ENCODE assay signal across 26 mouse cellular contexts in the genomic region with DNA sequence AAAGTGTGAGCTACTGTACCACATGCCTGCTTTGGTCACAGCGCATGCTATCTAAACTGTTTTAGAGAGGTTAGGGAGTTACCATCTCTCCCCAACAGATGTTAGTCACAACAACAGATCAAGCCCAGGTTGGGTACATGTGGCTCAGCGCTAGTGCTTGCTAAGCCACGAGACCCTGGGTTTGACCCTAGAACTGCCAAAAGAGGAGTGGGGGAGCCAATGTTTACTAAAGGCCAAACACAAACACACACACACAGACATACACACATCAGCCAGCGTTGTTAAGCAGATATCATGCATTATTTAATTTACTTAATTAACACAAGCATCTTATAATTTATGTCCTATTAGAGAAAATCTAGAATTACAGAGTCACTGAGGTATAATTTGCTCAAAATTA. TPM values are rescaled to one million over a fixed set of nuclear protein-coding genes. Genes with fewer than 3 reads are reported as not detected.
DNase-seq lines count a peak whose midpoint lies in the region; ATAC-seq and TF ChIP-seq lines count a peak whose summit lies in the region.
"Had no signal": no experiment of that assay in that cellular context is flagged by ENCODE, and none has a peak within 500 bp of the region (broad histone marks: within the 10 kb centered on the region; RNA-seq: fewer than 3 reads in every experiment).

No protein-coding gene starts in this region.

- peaks cover 85% of the 10 kb centered on the region for H3K36me3 ChIP-seq in heart, embryonic 12.5 days
- peaks cover 90% of the 10 kb centered on the region for H3K36me3 ChIP-seq in heart, embryonic 10.5 days
- H3K36me3 ChIP-seq in lung, embryonic 15.5 days = peaks cover 69% of the 10 kb centered on the region
- H3K36me3 ChIP-seq in E14TG2a.4 (ENCODE audit: insufficient read depth, low read length) = peaks cover 91% of the 10 kb centered on the region
- H3K36me3 ChIP-seq in forebrain, embryonic 13.5 days (ENCODE audit: poor library complexity, severe bottlenecking) = peaks cover 81% of the 10 kb centered on the region

- no peak overlapping the region for H3K4me2 ChIP-seq in heart, embryonic 12.5 days
- H3K4me2 ChIP-seq in lung, embryonic 15.5 days = no peak overlapping the region
- no peak overlapping the region for H3K4me2 ChIP-seq in forebrain, embryonic 13.5 days
- H3K4me2 ChIP-seq: embryonic facial prominence, embryonic 12.5 days; liver, embryonic 15.5 days; lung, embryonic 14.5 days had no signal

- no peak overlapping the region for H3K27ac ChIP-seq in heart, embryonic 12.5 days (ENCODE audit: poor library complexity, severe bottlenecking)
- no peak overlapping the region; the same call in 1 of the 2 replicates for H3K27ac ChIP-seq in heart, embryonic 10.5 days
- peak overlapping the region; percentile 27; the same call in 1 of the 2 replicates for H3K27ac ChIP-seq in lung, embryonic 15.5 days
- no peak overlapping the region; the same call in 1 of the 2 replicates for H3K27ac ChIP-seq in forebrain, embryonic 13.5 days
- H3K27ac ChIP-seq: embryonic facial prominence, embryonic 12.5 days; liver, embryonic 15.5 days; macrophage had no signal

- 76% methylated on average over 4 of the region's 4 CpGs for WGBS in heart, embryonic 12.5 days
- 80% methylated on average over 4 of the region's 4 CpGs for WGBS in heart, embryonic 10.5 days
- WGBS in lung, embryonic 15.5 days = 65% methylated on average over 4 of the region's 4 CpGs
- 88% methylated on average over 4 of the region's 4 CpGs for WGBS in forebrain, embryonic 13.5 days

- H3K4me3 ChIP-seq in heart, embryonic 12.5 days = no peak overlapping the region
- no peak overlapping the region for H3K4me3 ChIP-seq in heart, embryonic 10.5 days
- no peak overlapping the region for H3K4me3 ChIP-seq in lung, embryonic 15.5 days
- peak overlapping the region; percentile 43 for H3K4me3 ChIP-seq in E14TG2a.4 (replicated peaks; ENCODE audit: low read length)
- no peak overlapping the region for H3K4me3 ChIP-seq in forebrain, embryonic 13.5 days
- H3K4me3 ChIP-seq: embryonic facial prominence, embryonic 12.5 days; liver, embryonic 15.5 days had no signal

- 0 out of 2 replicates have a peak, but pooled peaks have one; percentile 15 for ATAC-seq in heart, embryonic 12.5 days (ENCODE audit: insufficient number of reproducible peaks, low FRiP score)
- no peak for ATAC-seq in lung, embryonic 15.5 days (ENCODE audit: borderline replicate concordance, extremely low read depth, low FRiP score, low TSS enrichment)
- ATAC-seq in forebrain, embryonic 13.5 days = peak; percentile 51

- H3K9ac ChIP-seq in heart, embryonic 12.5 days = no peak overlapping the region
- no peak overlapping the region for H3K9ac ChIP-seq in lung, embryonic 15.5 days
- no peak overlapping the region for H3K9ac ChIP-seq in forebrain, embryonic 13.5 days
- H3K9ac ChIP-seq: embryonic facial prominence, embryonic 12.5 days; liver, embryonic 15.5 days; lung, embryonic 14.5 days had no signal

- no peaks in the 10 kb centered on the region for H3K4me1 ChIP-seq in heart, embryonic 12.5 days (replicated peaks)
- H3K4me1 ChIP-seq in heart, embryonic 10.5 days = no peaks in the 10 kb centered on the region
- no peaks in the 10 kb centered on the region; the same call in 1 of the 2 replicates for H3K4me1 ChIP-seq in lung, embryonic 15.5 days
- H3K4me1 ChIP-seq in E14TG2a.4 (replicated peaks; ENCODE audit: low read depth, low read length) = peaks cover 16% of the 10 kb centered on the region
- peaks cover 4% of the 10 kb centered on the region; the same call in 1 of the 2 replicates for H3K4me1 ChIP-seq in forebrain, embryonic 13.5 days
- H3K4me1 ChIP-seq: embryonic facial prominence, embryonic 12.5 days; liver, embryonic 15.5 days had no signal

- no peaks in the 10 kb centered on the region for H3K27me3 ChIP-seq in heart, embryonic 12.5 days (replicated peaks)
- H3K27me3 ChIP-seq in heart, embryonic 10.5 days (ENCODE audit: insufficient read depth, poor library complexity, severe bottlenecking) = no peaks in the 10 kb centered on the region
- no peaks in the 10 kb centered on the region for H3K27me3 ChIP-seq in lung, embryonic 15.5 days
- no peaks in the 10 kb centered on the region for H3K27me3 ChIP-seq in E14TG2a.4 (ENCODE audit: insufficient read depth, low read length)
- H3K27me3 ChIP-seq in forebrain, embryonic 13.5 days = no peaks in the 10 kb centered on the region
- H3K27me3 ChIP-seq: embryonic facial prominence, embryonic 12.5 days; liver, embryonic 15.5 days had no signal

- no peaks in the 10 kb centered on the region for H3K9me3 ChIP-seq in heart, embryonic 12.5 days (replicated peaks)
- H3K9me3 ChIP-seq in heart, embryonic 10.5 days = no peaks in the 10 kb centered on the region
- H3K9me3 ChIP-seq in lung, embryonic 15.5 days = no peaks in the 10 kb centered on the region
- no peaks in the 10 kb centered on the region for H3K9me3 ChIP-seq in E14TG2a.4 (ENCODE audit: low read length)
- H3K9me3 ChIP-seq in forebrain, embryonic 13.5 days (replicated peaks) = no peaks in the 10 kb centered on the region
- H3K9me3 ChIP-seq: embryonic facial prominence, embryonic 12.5 days; liver, embryonic 15.5 days had no signal

- DNase-seq in heart, embryonic 10.5 days (ENCODE audit: low spot score) = no peak
- no peak for DNase-seq in lung, postnatal 36 days
- DNase-seq in gastrocnemius, adult 18-20 months (ENCODE audit: low spot score) = no peak
- DNase-seq in gastrocnemius, postnatal 25 days = no peak

- TF ChIP-seq CTCF in E14TG2a.4 (conservative IDR thresholded peaks at IDR 0.05; ENCODE audit: low read length) = no peak

RNA-seq across cellular contexts. Expression of gene Gm27027, which starts 5.8 kb away (rescaled TPM):
- polyA plus RNA-seq in heart, embryonic 12.5 days (2016; fragmentation: Nextera tagmentation; extraction: Ambion mirVana) = not detected in 2 replicates
- polyA plus RNA-seq in heart, embryonic 10.5 days (2016; fragmentation: Nextera tagmentation; extraction: Ambion mirVana) = not detected in 2 replicates
- polyA plus RNA-seq in lung, embryonic 15.5 days (2015; fragmentation: Nextera tagmentation; extraction: Ambion mirVana) = not detected in 2 replicates
- not detected in 2 replicates for polyA plus RNA-seq in forebrain, embryonic 13.5 days (2015; fragmentation: Nextera tagmentation; extraction: Ambion mirVana)
- under 1 TPM in 1 of 2 experiments, not detected in 1; 0.64 TPM for total RNA-seq in gastrocnemius, adult 18-20 months (2021)
- not detected for total RNA-seq in gastrocnemius, postnatal 25 days (2021)
- total RNA-seq: adrenal gland, adult 18-20 months; adrenal gland, postnatal 25 days; granulocyte monocyte progenitor cell, adult 5-6 weeks; layer of hippocampus, postnatal 10 days; left cerebral cortex, postnatal 14 days; liver, adult 2 months; megakaryocyte-erythroid progenitor cell, adult 5-6 weeks had no signal
- polyA plus RNA-seq: embryonic facial prominence, embryonic 12.5 days; hindbrain, embryonic 11.5 days; hindbrain, embryonic 16.5 days; intestine, embryonic 14.5 days; limb, embryonic 11.5 days; liver, adult 2 months; liver, embryonic 15.5 days; lung, embryonic 14.5 days; macrophage; midbrain, embryonic 14.5 days; neural tube, embryonic 11.5 days; stomach, embryonic 16.5 days had no signal

RNA-seq across cellular contexts. Expression of gene Alkbh3, which starts 8.7 kb away (rescaled TPM):
- polyA plus RNA-seq in heart, embryonic 12.5 days (2016; fragmentation: Nextera tagmentation; extraction: Ambion mirVana) = 60.3 and 63.1 TPM in 2 replicates
- 66.2 and 74.0 TPM in 2 replicates for polyA plus RNA-seq in heart, embryonic 10.5 days (2016; fragmentation: Nextera tagmentation; extraction: Ambion mirVana)
- 68.4 and 73.0 TPM in 2 replicates for polyA plus RNA-seq in lung, embryonic 15.5 days (2015; fragmentation: Nextera tagmentation; extraction: Ambion mirVana)
- polyA plus RNA-seq in forebrain, embryonic 13.5 days (2015; fragmentation: Nextera tagmentation; extraction: Ambion mirVana) = 51.8 and 53.2 TPM in 2 replicates
- total RNA-seq in gastrocnemius, adult 18-20 months (2021) = 10 to 100 TPM; 59.3 to 60.1 TPM
- total RNA-seq in gastrocnemius, postnatal 25 days (2021) = 10 to 100 TPM; 54.2 to 59.3 TPM

RNA-seq across cellular contexts. Expression of gene Gm13889, which starts 44.9 kb away (rescaled TPM):
- polyA plus RNA-seq in heart, embryonic 12.5 days (2016; fragmentation: Nextera tagmentation; extraction: Ambion mirVana) = 5.9 and 6.9 TPM in 2 replicates
- 2.6 and 3.1 TPM in 2 replicates for polyA plus RNA-seq in heart, embryonic 10.5 days (2016; fragmentation: Nextera tagmentation; extraction: Ambion mirVana)
- 32.1 and 32.4 TPM in 2 replicates for polyA plus RNA-seq in lung, embryonic 15.5 days (2015; fragmentation: Nextera tagmentation; extraction: Ambion mirVana)
- polyA plus RNA-seq in forebrain, embryonic 13.5 days (2015; fragmentation: Nextera tagmentation; extraction: Ambion mirVana) = 17.7 and 22.3 TPM in 2 replicates
- total RNA-seq in gastrocnemius, adult 18-20 months (2021) = 10 to 100 TPM in 1 of 2 experiments, 1 to 10 TPM in 1; 4.8 to 23.7 TPM
- 1 to 10 TPM; 8.3 to 8.8 TPM for total RNA-seq in gastrocnemius, postnatal 25 days (2021)
- total RNA-seq: granulocyte monocyte progenitor cell, adult 5-6 weeks; megakaryocyte-erythroid progenitor cell, adult 5-6 weeks had no signal
- polyA plus RNA-seq: macrophage had no signal
